Mouse (Mus musculus): ENCODE results near the gene Stab2. TPM values are rescaled to one million over a fixed set of nuclear protein-coding genes. Genes with fewer than 3 reads are reported as not detected.

Gene Stab2
- polyA plus RNA-seq, 1 experiment from 2014 or later, result not detected

- Histone ChIP-seq H3K36me3 (ENCODE audit: control insufficient read depth, insufficient read depth, low read length) (no peaks in the 10 kb centered on the region), H3K27ac (ENCODE audit: low read depth, low read length) (no peak overlapping the region), H3K9ac (ENCODE audit: low read length) (no peak overlapping the region), H3K4me3 (ENCODE audit: low read depth, low read length) (no peak overlapping the region), H3K9me3 (ENCODE audit: control insufficient read depth, low read length) (no peaks in the 10 kb centered on the region), H3K4me1 (replicated peaks; ENCODE audit: control insufficient read depth, insufficient read depth, low read length) (peaks cover 7% of the 10 kb centered on the region; the same call in 1 of the 2 replicates), H3K27me3 (ENCODE audit: control insufficient read depth, insufficient read depth, low read length) (no peaks in the 10 kb centered on the region), H3K4me2 (ENCODE audit: low read depth, low read length, severe bottlenecking) (no peak overlapping the region)
- no peak for ATAC-seq (replicated peaks; ENCODE audit: low FRiP score)
- WGBS, result 88% methylated on average over 6 of the region's 6 CpGs
- no peak for DNase-seq (ENCODE audit: low spot score)
These were observed 31.5 kb upstream of the Stab2 start for GRCm38 (mm10) chr10:87039340-87039739.

GRCm38 (mm10) chr10:87037062-87037461 lies 29.2 kb upstream of the Stab2 start:
- Histone ChIP-seq H3K36me3 (ENCODE audit: control insufficient read depth, insufficient read depth, low read length) (no peaks in the 10 kb centered on the region), H3K27me3 (ENCODE audit: control insufficient read depth, insufficient read depth, low read length) (no peaks in the 10 kb centered on the region), H3K4me2 (ENCODE audit: low read depth, low read length, severe bottlenecking) (no peak overlapping the region), H3K4me1 (replicated peaks; ENCODE audit: control insufficient read depth, insufficient read depth, low read length) (peaks cover 7% of the 10 kb centered on the region; the same call in 1 of the 2 replicates), H3K27ac (ENCODE audit: low read depth, low read length) (no peak overlapping the region), H3K9ac (ENCODE audit: low read length) (no peak overlapping the region), H3K9me3 (ENCODE audit: control insufficient read depth, low read length) (no peaks in the 10 kb centered on the region), H3K4me3 (ENCODE audit: low read depth, low read length) (no peak overlapping the region)
- WGBS, result 28% methylated on average over 5 of the region's 5 CpGs
- no peak for ATAC-seq (replicated peaks; ENCODE audit: low FRiP score)
- no peak for DNase-seq (ENCODE audit: low spot score)

- no peak overlapping the region for H3K9ac ChIP-seq (ENCODE audit: low read length)
- WGBS, result 47% methylated on average over 14 of the region's 14 CpGs
- H3K27me3 ChIP-seq (ENCODE audit: control insufficient read depth, insufficient read depth, low read length), result no peaks in the 10 kb centered on the region
- no peak overlapping the region for H3K4me2 ChIP-seq (ENCODE audit: low read depth, low read length, severe bottlenecking)
- H3K36me3 ChIP-seq (ENCODE audit: control insufficient read depth, insufficient read depth, low read length), result no peaks in the 10 kb centered on the region
- no peak overlapping the region for H3K4me3 ChIP-seq (ENCODE audit: low read depth, low read length)
- ATAC-seq (replicated peaks; ENCODE audit: low FRiP score) (0 out of 2 replicates have a peak, but pooled peaks have one; percentile 39), DNase-seq (ENCODE audit: low spot score) (no peak)
- H3K4me1 ChIP-seq (replicated peaks; ENCODE audit: control insufficient read depth, insufficient read depth, low read length), result peaks cover 7% of the 10 kb centered on the region; the same call in 1 of the 2 replicates
- no peaks in the 10 kb centered on the region for H3K9me3 ChIP-seq (ENCODE audit: control insufficient read depth, low read length)
- H3K27ac ChIP-seq (ENCODE audit: low read depth, low read length), result no peak overlapping the region
These were observed 28.5 kb upstream of the Stab2 start for GRCm38 (mm10) chr10:87036271-87036703.

- 47% methylated on average over 15 of the region's 15 CpGs for WGBS
- ATAC-seq (replicated peaks; ENCODE audit: low FRiP score) (0 out of 2 replicates have a peak, but pooled peaks have one; percentile 24), DNase-seq (ENCODE audit: low spot score) (no peak)
- H3K4me2 ChIP-seq (ENCODE audit: low read depth, low read length, severe bottlenecking), result no peak overlapping the region
- no peaks in the 10 kb centered on the region for H3K36me3 ChIP-seq (ENCODE audit: control insufficient read depth, insufficient read depth, low read length)
- H3K27me3 ChIP-seq (ENCODE audit: control insufficient read depth, insufficient read depth, low read length), result no peaks in the 10 kb centered on the region
- peaks cover 7% of the 10 kb centered on the region; the same call in 1 of the 2 replicates for H3K4me1 ChIP-seq (replicated peaks; ENCODE audit: control insufficient read depth, insufficient read depth, low read length)
- H3K27ac ChIP-seq (ENCODE audit: low read depth, low read length), result no peak overlapping the region
- H3K9ac ChIP-seq (ENCODE audit: low read length), result no peak overlapping the region
- H3K4me3 ChIP-seq (ENCODE audit: low read depth, low read length), result no peak overlapping the region
- H3K9me3 ChIP-seq (ENCODE audit: control insufficient read depth, low read length), result no peaks in the 10 kb centered on the region
These were observed 28.0 kb upstream of the Stab2 start for GRCm38 (mm10) chr10:87035866-87036265.

- Histone ChIP-seq H3K9ac (ENCODE audit: low read length) (no peak overlapping the region), H3K4me2 (ENCODE audit: low read depth, low read length, severe bottlenecking) (no peak overlapping the region), H3K4me1 (replicated peaks; ENCODE audit: control insufficient read depth, insufficient read depth, low read length) (peaks cover 7% of the 10 kb centered on the region; the same call in 1 of the 2 replicates), H3K4me3 (ENCODE audit: low read depth, low read length) (no peak overlapping the region), H3K27me3 (ENCODE audit: control insufficient read depth, insufficient read depth, low read length) (no peaks in the 10 kb centered on the region), H3K27ac (ENCODE audit: low read depth, low read length) (no peak overlapping the region), H3K9me3 (ENCODE audit: control insufficient read depth, low read length) (no peaks in the 10 kb centered on the region), H3K36me3 (ENCODE audit: control insufficient read depth, insufficient read depth, low read length) (no peaks in the 10 kb centered on the region)
- 91% methylated on average over 8 of the region's 8 CpGs for WGBS
- DNase-seq (ENCODE audit: low spot score) (no peak), ATAC-seq (replicated peaks; ENCODE audit: low FRiP score) (no peak)
These were observed 24.9 kb upstream of the Stab2 start for GRCm38 (mm10) chr10:87032768-87033167.

GRCm38 (mm10) chr10:87024884-87025283 lies 17.1 kb upstream of the Stab2 start:
- Histone ChIP-seq H3K4me1 (replicated peaks; ENCODE audit: control insufficient read depth, insufficient read depth, low read length) (no peaks in the 10 kb centered on the region), H3K27ac (ENCODE audit: low read depth, low read length) (no peak overlapping the region), H3K27me3 (ENCODE audit: control insufficient read depth, insufficient read depth, low read length) (no peaks in the 10 kb centered on the region), H3K9ac (ENCODE audit: low read length) (no peak overlapping the region), H3K9me3 (ENCODE audit: control insufficient read depth, low read length) (no peaks in the 10 kb centered on the region), H3K36me3 (ENCODE audit: control insufficient read depth, insufficient read depth, low read length) (no peaks in the 10 kb centered on the region), H3K4me3 (ENCODE audit: low read depth, low read length) (no peak overlapping the region), H3K4me2 (ENCODE audit: low read depth, low read length, severe bottlenecking) (no peak overlapping the region)
- ATAC-seq (replicated peaks; ENCODE audit: low FRiP score), result peak; percentile 81
- peak; percentile 91 for DNase-seq (ENCODE audit: low spot score)
- WGBS, result 1% methylated on average over 9 of the region's 10 CpGs

GRCm38 (mm10) chr10:87020711-87021110 lies 12.9 kb upstream of the Stab2 start:
- no peak overlapping the region for H3K4me2 ChIP-seq (ENCODE audit: low read depth, low read length, severe bottlenecking)
- no peaks in the 10 kb centered on the region for H3K36me3 ChIP-seq (ENCODE audit: control insufficient read depth, insufficient read depth, low read length)
- no peaks in the 10 kb centered on the region for H3K9me3 ChIP-seq (ENCODE audit: control insufficient read depth, low read length)
- H3K27ac ChIP-seq (ENCODE audit: low read depth, low read length), result no peak overlapping the region
- 69% methylated on average over 16 of the region's 16 CpGs for WGBS
- ATAC-seq (replicated peaks; ENCODE audit: low FRiP score) (no peak), DNase-seq (ENCODE audit: low spot score) (peak; percentile 67)
- H3K4me3 ChIP-seq (ENCODE audit: low read depth, low read length), result no peak overlapping the region
- H3K4me1 ChIP-seq (replicated peaks; ENCODE audit: control insufficient read depth, insufficient read depth, low read length), result peaks cover 7% of the 10 kb centered on the region; the same call in 1 of the 2 replicates
- H3K27me3 ChIP-seq (ENCODE audit: control insufficient read depth, insufficient read depth, low read length), result no peaks in the 10 kb centered on the region
- H3K9ac ChIP-seq (ENCODE audit: low read length), result no peak overlapping the region

- WGBS, result 81% methylated on average over 9 of the region's 9 CpGs
- no peak for DNase-seq (ENCODE audit: low spot score)
- H3K27ac ChIP-seq (ENCODE audit: low read depth, low read length), result no peak overlapping the region
These were observed 11.1 kb upstream of the Stab2 start for GRCm38 (mm10) chr10:87018876-87019275.

GRCm38 (mm10) chr10:87016151-87016692 lies 8.4 kb upstream of the Stab2 start:
- DNase-seq (ENCODE audit: low spot score), result peak; percentile 59
- no peak overlapping the region for H3K27ac ChIP-seq (ENCODE audit: low read depth, low read length)
- no peak overlapping the region for H3K9ac ChIP-seq (ENCODE audit: low read length)
- 25% methylated on average over 9 of the region's 9 CpGs for WGBS
- peaks cover 8% of the 10 kb centered on the region; the same call in 1 of the 2 replicates for H3K4me1 ChIP-seq (replicated peaks; ENCODE audit: control insufficient read depth, insufficient read depth, low read length)
- H3K36me3 ChIP-seq (ENCODE audit: control insufficient read depth, insufficient read depth, low read length), result no peaks in the 10 kb centered on the region
- H3K9me3 ChIP-seq (ENCODE audit: control insufficient read depth, low read length), result no peaks in the 10 kb centered on the region
- no peak overlapping the region for H3K4me2 ChIP-seq (ENCODE audit: low read depth, low read length, severe bottlenecking)
- ATAC-seq (replicated peaks; ENCODE audit: low FRiP score), result peak; percentile 85
- H3K27me3 ChIP-seq (ENCODE audit: control insufficient read depth, insufficient read depth, low read length), result no peaks in the 10 kb centered on the region
- H3K4me3 ChIP-seq (ENCODE audit: low read depth, low read length), result no peak overlapping the region

More at GRCm38 (mm10) chr10:87018876-87019275, 11.1 kb upstream of the Stab2 start:
- peaks cover 8% of the 10 kb centered on the region; the same call in 1 of the 2 replicates for H3K4me1 ChIP-seq (replicated peaks; ENCODE audit: control insufficient read depth, insufficient read depth, low read length)
- ATAC-seq (replicated peaks; ENCODE audit: low FRiP score), result no peak
- H3K4me2 ChIP-seq (ENCODE audit: low read depth, low read length, severe bottlenecking), result no peak overlapping the region
- H3K27me3 ChIP-seq (ENCODE audit: control insufficient read depth, insufficient read depth, low read length), result no peaks in the 10 kb centered on the region
- H3K9me3 ChIP-seq (ENCODE audit: control insufficient read depth, low read length), result no peaks in the 10 kb centered on the region
- no peaks in the 10 kb centered on the region for H3K36me3 ChIP-seq (ENCODE audit: control insufficient read depth, insufficient read depth, low read length)
- no peak overlapping the region for H3K4me3 ChIP-seq (ENCODE audit: low read depth, low read length)
- H3K9ac ChIP-seq (ENCODE audit: low read length), result no peak overlapping the region
